Mouse (Mus musculus) embryonic facial prominence, embryonic 11.5 days (tissue): Measurements from ENCODE around the gene Ociad2. TPM values are rescaled to one million over a fixed set of nuclear protein-coding genes. Genes with fewer than 3 reads are reported as not detected.

Experiments used
- ATAC-seq: fragments of 200-750 bp; cut with Nextera tagmentation; replicated peaks from 2 replicates; pipeline ENCODE4 v1.8.0; 2017; ENCODE audit warnings: low read depth; ENCODE audit not compliant: insufficient number of reproducible peaks, low FRiP score, low TSS enrichment
- DNase-seq: peaks from one replicate; pipeline ENCODE4 v3.0.0-alpha.2; 2015; ENCODE audit warnings: low spot score
- H3K27ac ChIP-seq: fragments of 300-500 bp; sonication (generic); replicated peaks from 2 replicates; pipeline ENCODE4 v1.5.1; 2014; ENCODE audit warnings: mild to moderate bottlenecking, low read depth, low read length, control low read depth
- H3K27me3 ChIP-seq: fragments of 300-500 bp; sonication (generic); 2 replicates; pipeline ENCODE4 v1.6.1; 2014; ENCODE audit warnings: mild to moderate bottlenecking, low read length, moderate library complexity, mixed read lengths; ENCODE audit not compliant: control insufficient read depth, insufficient read depth
- H3K36me3 ChIP-seq: fragments of 300-500 bp; sonication (generic); replicated peaks from 2 replicates; pipeline ENCODE4 v1.6.1; 2014; ENCODE audit warnings: low read depth, mild to moderate bottlenecking, low read length, moderate library complexity, mixed read lengths; ENCODE audit not compliant: control insufficient read depth, insufficient read depth
- H3K4me1 ChIP-seq: fragments of 300-500 bp; sonication (generic); 2 replicates; pipeline ENCODE4 v1.6.1; 2014; ENCODE audit warnings: low read length, mixed read lengths; ENCODE audit not compliant: control insufficient read depth, insufficient read depth
- H3K4me2 ChIP-seq: fragments of 300-500 bp; sonication (generic); 2 replicates; pipeline ENCODE4 v1.6.1; 2014; ENCODE audit warnings: low read depth, mild to moderate bottlenecking, control low read depth, low read length, moderate library complexity
- H3K4me3 ChIP-seq: fragments of 300-500 bp; sonication (generic); 2 replicates; pipeline ENCODE4 v1.5.1; 2014; ENCODE audit warnings: low read depth, low read length, control low read depth
- H3K9ac ChIP-seq: fragments of 300-500 bp; sonication (generic); replicated peaks from 2 replicates; pipeline ENCODE4 v1.6.1; 2014; ENCODE audit warnings: mild to moderate bottlenecking, control low read depth, low read length
- H3K9me3 ChIP-seq: fragments of 300-500 bp; sonication (generic); replicated peaks from 2 replicates; pipeline ENCODE4 v1.6.1; 2016; ENCODE audit warnings: mild to moderate bottlenecking, low read length, inconsistent platforms, mixed read lengths; ENCODE audit not compliant: control insufficient read depth
- WGBS: fragments of 180-500 bp; shearing (Covaris S2); extraction: QIAGEN DNeasy Blood & Tissue Kit; methylation state at CpG from one replicate; pipeline ENCODE4 v1.1.7; 2014; 5-methylcytosine and 5-hydroxymethylcytosine counted together
- polyA plus RNA-seq: library from polyadenylated mRNA; unstranded; fragments of >200 nt; fragmentation: Nextera tagmentation; extraction: Ambion mirVana; gene quantifications from 2 replicates; pipeline ENCODE4 v1.2.1, GENCODE M21; 2014

Gene Ociad2
- polyA plus RNA-seq, 1 experiment from 2014 or later, result 12.7 TPM

GRCm38 (mm10) chr5:73311458-73311857 lies 29.4 kb downstream of the Ociad2 start:
- ATAC-seq (no peak), DNase-seq (no peak)
- Histone ChIP-seq H3K4me1 (no peaks in the 10 kb centered on the region), H3K36me3 (peaks cover 13% of the 10 kb centered on the region), H3K27ac (no peak overlapping the region), H3K27me3 (no peaks in the 10 kb centered on the region), H3K4me2 (no peak overlapping the region), H3K4me3 (no peak overlapping the region), H3K9ac (no peak overlapping the region), H3K9me3 (no peaks in the 10 kb centered on the region)
- WGBS, result 92% methylated on average over 5 of the region's 5 CpGs

- ATAC-seq (no peak), DNase-seq (no peak)
- no peaks in the 10 kb centered on the region for H3K27me3 ChIP-seq
- no peak overlapping the region for H3K4me3 ChIP-seq
- no peak overlapping the region for H3K9ac ChIP-seq
- no peaks in the 10 kb centered on the region for H3K4me1 ChIP-seq
- 100% methylated on average over 1 of the region's 1 CpGs for WGBS
- H3K4me2 ChIP-seq, result no peak overlapping the region
- no peaks in the 10 kb centered on the region for H3K9me3 ChIP-seq
- H3K27ac ChIP-seq, result no peak overlapping the region
- H3K36me3 ChIP-seq, result peaks cover 13% of the 10 kb centered on the region
Measured at GRCm38 (mm10) chr5:73310401-73310800, 30.4 kb downstream of the Ociad2 start.

- Histone ChIP-seq H3K27ac (no peak overlapping the region), H3K36me3 (peaks cover 14% of the 10 kb centered on the region), H3K4me1 (no peaks in the 10 kb centered on the region), H3K4me3 (no peak overlapping the region), H3K9me3 (no peaks in the 10 kb centered on the region), H3K4me2 (no peak overlapping the region), H3K27me3 (no peaks in the 10 kb centered on the region), H3K9ac (no peak overlapping the region)
- WGBS, result 90% methylated on average over 4 of the region's 4 CpGs
- DNase-seq, result no peak
- no peak for ATAC-seq
Measured at GRCm38 (mm10) chr5:73309496-73309895, 31.3 kb downstream of the Ociad2 start.

GRCm38 (mm10) chr5:73307297-73307696 lies 33.5 kb downstream of the Ociad2 start:
- 96% methylated on average over 3 of the region's 3 CpGs for WGBS
- ATAC-seq, result no peak
- Histone ChIP-seq H3K9ac (no peak overlapping the region), H3K27ac (no peak overlapping the region), H3K4me3 (no peak overlapping the region), H3K9me3 (no peaks in the 10 kb centered on the region), H3K36me3 (peaks cover 11% of the 10 kb centered on the region; the same call in 1 of the 2 replicates), H3K27me3 (no peaks in the 10 kb centered on the region), H3K4me1 (no peaks in the 10 kb centered on the region), H3K4me2 (no peak overlapping the region)
- DNase-seq, result no peak

GRCm38 (mm10) chr5:73306486-73306885 lies 34.3 kb downstream of the Ociad2 start:
- ATAC-seq (no peak), DNase-seq (no peak)
- WGBS, result 93% methylated on average over 6 of the region's 6 CpGs
- no peaks in the 10 kb centered on the region for H3K27me3 ChIP-seq
- no peaks in the 10 kb centered on the region for H3K4me1 ChIP-seq
- no peak overlapping the region for H3K9ac ChIP-seq
- H3K4me3 ChIP-seq, result no peak overlapping the region
- no peaks in the 10 kb centered on the region for H3K9me3 ChIP-seq
- no peak overlapping the region for H3K27ac ChIP-seq
- H3K36me3 ChIP-seq, result peaks cover 11% of the 10 kb centered on the region; the same call in 1 of the 2 replicates
- H3K4me2 ChIP-seq, result no peak overlapping the region

GRCm38 (mm10) chr5:73304507-73304906 lies 36.3 kb downstream of the Ociad2 start:
- no peak for ATAC-seq
- Histone ChIP-seq H3K9me3 (no peaks in the 10 kb centered on the region), H3K9ac (no peak overlapping the region), H3K27me3 (no peaks in the 10 kb centered on the region), H3K4me2 (no peak overlapping the region), H3K4me3 (no peak overlapping the region), H3K4me1 (no peaks in the 10 kb centered on the region), H3K27ac (no peak overlapping the region), H3K36me3 (peaks cover 11% of the 10 kb centered on the region; the same call in 1 of the 2 replicates)
- 89% methylated on average over 12 of the region's 12 CpGs for WGBS
- no peak for DNase-seq

- H3K9me3 ChIP-seq, result no peaks in the 10 kb centered on the region
- ATAC-seq (no peak), DNase-seq (no peak)
- no peak overlapping the region for H3K9ac ChIP-seq
- no peak overlapping the region for H3K27ac ChIP-seq
- no peaks in the 10 kb centered on the region for H3K27me3 ChIP-seq
- no peak overlapping the region for H3K4me2 ChIP-seq
- no peak overlapping the region for H3K4me3 ChIP-seq
- H3K4me1 ChIP-seq, result no peaks in the 10 kb centered on the region
- 92% methylated on average over 7 of the region's 7 CpGs for WGBS
- peaks cover 8% of the 10 kb centered on the region; the same call in 1 of the 2 replicates for H3K36me3 ChIP-seq
Measured at GRCm38 (mm10) chr5:73301601-73302307, 39.1 kb downstream of the Ociad2 start.

GRCm38 (mm10) chr5:73295916-73296315 lies 44.9 kb downstream of the Ociad2 start:
- no peaks in the 10 kb centered on the region for H3K9me3 ChIP-seq
- no peak overlapping the region for H3K4me2 ChIP-seq
- WGBS, result 86% methylated on average over 4 of the region's 4 CpGs
- H3K36me3 ChIP-seq, result peaks cover 7% of the 10 kb centered on the region
- no peak overlapping the region for H3K27ac ChIP-seq
- no peak for DNase-seq
- ATAC-seq, result no peak
- no peaks in the 10 kb centered on the region for H3K27me3 ChIP-seq
- H3K9ac ChIP-seq, result no peak overlapping the region
- H3K4me3 ChIP-seq, result no peak overlapping the region
- H3K4me1 ChIP-seq, result no peaks in the 10 kb centered on the region
